ENCODE assay signal across 31 mouse cellular contexts in genomic region chr5:150901661-150902060, GRCm38 (mm10). TPM values are rescaled to one million over a fixed set of nuclear protein-coding genes. Genes with fewer than 3 reads are reported as not detected.
"Had no signal": no experiment of that assay in that cellular context is flagged by ENCODE, and none has a peak within 500 bp of the region (broad histone marks: within the 10 kb centered on the region; RNA-seq: fewer than 3 reads in every experiment).

No protein-coding gene starts in this region.

- H3K27ac ChIP-seq: embryonic facial prominence, embryonic 10.5 days; embryonic facial prominence, embryonic 12.5 days; embryonic facial prominence, embryonic 13.5 days; embryonic facial prominence, embryonic 15.5 days; forebrain, embryonic 10.5 days; forebrain, embryonic 12.5 days; forebrain, embryonic 13.5 days; forebrain, embryonic 15.5 days; gastrocnemius, adult 2 months had no signal

- H3K27me3 ChIP-seq: embryonic facial prominence, embryonic 12.5 days; embryonic facial prominence, embryonic 13.5 days; embryonic facial prominence, embryonic 15.5 days; forebrain, embryonic 12.5 days; forebrain, embryonic 13.5 days; forebrain, embryonic 15.5 days had no signal

- ATAC-seq: forebrain, embryonic 13.5 days; forebrain, embryonic 14.5 days; forebrain, embryonic 15.5 days; forebrain, embryonic 16.5 days; forebrain, postnatal 0 days had no signal

- H3K4me3 ChIP-seq: embryonic facial prominence, embryonic 10.5 days; embryonic facial prominence, embryonic 12.5 days; embryonic facial prominence, embryonic 13.5 days; embryonic facial prominence, embryonic 15.5 days; erythroblast, embryonic 14.5 days; forebrain, embryonic 10.5 days; forebrain, embryonic 12.5 days; forebrain, embryonic 13.5 days; forebrain, embryonic 15.5 days; gastrocnemius, adult 2 months had no signal

- H3K4me2 ChIP-seq: embryonic facial prominence, embryonic 12.5 days; embryonic facial prominence, embryonic 13.5 days; embryonic facial prominence, embryonic 15.5 days; forebrain, embryonic 12.5 days; forebrain, embryonic 13.5 days; forebrain, embryonic 15.5 days had no signal

- H3K9ac ChIP-seq: embryonic facial prominence, embryonic 12.5 days; embryonic facial prominence, embryonic 13.5 days; embryonic facial prominence, embryonic 15.5 days; forebrain, embryonic 12.5 days; forebrain, embryonic 13.5 days; forebrain, embryonic 15.5 days; forebrain, postnatal 0 days had no signal

- DNase-seq: cerebellum, adult 2 months; cerebellum, adult 8-10 months; cerebellum, adult 9-10 months; cerebellum, adult 9-11 months; cerebellum, postnatal 10 days; cerebellum, postnatal 14 days; cerebellum, postnatal 25 days; cerebellum, postnatal 36 days; embryo, embryonic 11 days; forebrain, postnatal 0 days; gastrocnemius, adult 2 months; gastrocnemius, postnatal 10 days; gastrocnemius, postnatal 14 days; gastrocnemius, postnatal 25 days; gastrocnemius, postnatal 36 days; heart, adult 11 months; heart, adult 18-20 months had no signal

- H3K4me1 ChIP-seq: embryonic facial prominence, embryonic 13.5 days; embryonic facial prominence, embryonic 15.5 days had no signal

- H3K36me3 ChIP-seq: embryonic facial prominence, embryonic 10.5 days; embryonic facial prominence, embryonic 12.5 days; embryonic facial prominence, embryonic 13.5 days; embryonic facial prominence, embryonic 15.5 days; forebrain, embryonic 10.5 days; forebrain, embryonic 12.5 days; forebrain, embryonic 15.5 days had no signal

- H3K9me3 ChIP-seq: embryonic facial prominence, embryonic 10.5 days; embryonic facial prominence, embryonic 12.5 days; embryonic facial prominence, embryonic 13.5 days; embryonic facial prominence, embryonic 15.5 days; forebrain, embryonic 10.5 days; forebrain, embryonic 12.5 days; forebrain, embryonic 13.5 days; forebrain, embryonic 15.5 days had no signal

RNA-seq across cellular contexts. Expression of gene Kl, which starts 50.7 kb away (rescaled TPM):
- total RNA-seq: common myeloid progenitor, adult 5-6 weeks; granulocyte monocyte progenitor cell, adult 5-6 weeks had no signal
- polyA plus RNA-seq: embryonic facial prominence, embryonic 11.5 days; erythroblast, embryonic 14.5 days had no signal
